Mouse (Mus musculus) CH12.LX (cell line): ENCODE results near the gene Foxk2.

Source experiments
- BHLHE40 ChIP-seq: IDR thresholded peaks from 2 replicates; pipeline ENCODE4 v1.6.1; 2011; ENCODE audit warnings: mild to moderate bottlenecking, low read depth, low read length, improper control_type of control experiment
- CTCF ChIP-seq, 2 experiments: IDR thresholded peaks in 1 of 2; conservative IDR thresholded peaks in 1 of 2; 2 replicates each; pipeline ENCODE4 v1.5.1; 2011 to 2012; ENCODE audit warnings: low read depth in 2 of 2, low read length in 2 of 2, improper control_type of control experiment in 1 of 2, inconsistent platforms in 1 of 2, mild to moderate bottlenecking in 1 of 2, moderate library complexity in 1 of 2
- EP300 ChIP-seq: IDR thresholded peaks from 2 replicates; pipeline ENCODE4 v1.6.1; 2011; ENCODE audit warnings: low read length, improper control_type of control experiment
- HCFC1 ChIP-seq: IDR thresholded peaks from 2 replicates; pipeline ENCODE4 v1.6.1; 2012; ENCODE audit warnings: low read depth, mild to moderate bottlenecking, inconsistent platforms, low read length, improper control_type of control experiment
- NRF1 ChIP-seq: IDR thresholded peaks from 2 replicates; pipeline ENCODE4 v1.6.1; 2014; ENCODE audit warnings: low read depth, mild to moderate bottlenecking, inconsistent platforms, low read length, improper control_type of control experiment, moderate library complexity
- POLR2A ChIP-seq: IDR thresholded peaks from 2 replicates; pipeline ENCODE4 v1.6.1; 2011; ENCODE audit warnings: low read depth, mild to moderate bottlenecking, improper control_type of control experiment, low read length
- POLR2AphosphoS2 ChIP-seq: IDR thresholded peaks from 2 replicates; pipeline ENCODE4 v1.6.1; 2011; ENCODE audit warnings: low read depth, low read length, improper control_type of control experiment
- SIN3A ChIP-seq: IDR thresholded peaks from 2 replicates; pipeline ENCODE4 v1.6.1; 2012; ENCODE audit warnings: low read length, improper control_type of control experiment, inconsistent platforms
- ZNF384 ChIP-seq: IDR thresholded peaks from 2 replicates; pipeline ENCODE4 v1.6.1; 2012; ENCODE audit warnings: low read depth, low read length, improper control_type of control experiment, inconsistent platforms

DNA sequence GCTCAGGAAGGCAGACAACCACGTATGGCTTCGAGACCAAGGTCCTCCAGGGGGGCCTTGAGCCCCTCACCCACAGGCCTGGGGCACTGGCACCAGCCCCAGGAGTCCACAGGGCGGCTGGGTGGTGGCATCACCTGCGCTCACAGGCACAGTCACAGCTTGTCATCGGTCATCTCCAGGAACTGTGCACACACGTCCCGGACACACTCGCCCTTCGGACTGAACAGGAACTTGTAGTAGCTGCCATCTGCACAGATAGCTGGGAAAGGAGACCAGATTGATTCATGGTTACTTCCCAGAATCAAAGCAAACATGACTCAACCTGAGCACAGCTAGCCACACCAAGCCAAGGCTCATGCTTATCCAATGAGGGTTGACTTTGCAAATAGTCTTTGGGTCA, 68.4 kb downstream of the Foxk2 start:
- TF ChIP-seq POLR2AphosphoS2 (no peak), POLR2A (no peak), CTCF (conservative IDR thresholded peaks at IDR 0.05 in 1 of 2, IDR thresholded peaks at IDR 0.05 in 1 of 2; ENCODE audit: low read depth in 2 of 2, low read length in 2 of 2) (no peak), EP300 (no peak), NRF1 (no peak), BHLHE40 (no peak), SIN3A (no peak), ZNF384 (no peak), HCFC1 (no peak)
